Mouse (Mus musculus) intestine, postnatal 0 days (tissue): ENCODE data around the gene Ckb. TPM values are rescaled to one million over a fixed set of nuclear protein-coding genes. Genes with fewer than 3 reads are reported as not detected.

Experiments used
- ATAC-seq: fragments of 200-750 bp; cut with Nextera tagmentation; 2 replicates; pipeline ENCODE4 v1.8.0; 2017; ENCODE audit warnings: mild to moderate bottlenecking, moderate TSS enrichment, moderate library complexity
- H3K27ac ChIP-seq: fragments of 300-500 bp; sonication (generic); 2 replicates; pipeline ENCODE4 v1.5.1; 2014; ENCODE audit warnings: mild to moderate bottlenecking, low read depth, low read length, moderate library complexity
- H3K27me3 ChIP-seq: fragments of 300-500 bp; sonication (generic); replicated peaks from 2 replicates; pipeline ENCODE4 v1.6.1; 2014; ENCODE audit warnings: low read length, mixed read lengths; ENCODE audit not compliant: control insufficient read depth, insufficient read depth
- H3K36me3 ChIP-seq: fragments of 300-500 bp; sonication (generic); 2 replicates; pipeline ENCODE4 v1.6.1; 2014; ENCODE audit warnings: mild to moderate bottlenecking, moderate library complexity; ENCODE audit not compliant: control insufficient read depth, insufficient read depth
- H3K4me1 ChIP-seq: fragments of 300-500 bp; sonication (generic); replicated peaks from 2 replicates; pipeline ENCODE4 v1.6.1; 2014; ENCODE audit warnings: antibody characterized with exemption, low read length, mixed read lengths; ENCODE audit not compliant: control insufficient read depth, insufficient read depth
- H3K4me2 ChIP-seq: fragments of 300-500 bp; sonication (generic); replicated peaks from 2 replicates; pipeline ENCODE4 v1.6.1; 2014; ENCODE audit warnings: low read depth, mild to moderate bottlenecking, moderate library complexity
- H3K4me3 ChIP-seq: fragments of 300-500 bp; sonication (generic); 2 replicates; pipeline ENCODE4 v1.5.1; 2014; ENCODE audit warnings: low read depth, low read length
- H3K9ac ChIP-seq: fragments of 300-500 bp; sonication (generic); 2 replicates; pipeline ENCODE4 v1.6.1; 2014; ENCODE audit warnings: mild to moderate bottlenecking, low read depth, low read length
- H3K9me3 ChIP-seq: fragments of 300-500 bp; sonication (generic); 2 replicates; pipeline ENCODE4 v1.6.1; 2016; ENCODE audit warnings: mixed run types; ENCODE audit not compliant: control insufficient read depth
- CTCF ChIP-seq: sonication (generic); IDR thresholded peaks from 2 replicates; pipeline ENCODE4 v1.5.1; 2016; ENCODE audit warnings: low read depth, mild to moderate bottlenecking, control low read depth, antibody characterized with exemption, moderate library complexity
- WGBS: fragments of 180-500 bp; shearing (Covaris S2); extraction: QIAGEN DNeasy Blood & Tissue Kit; methylation state at CpG from one replicate; pipeline ENCODE4 v1.1.7; 2014; 5-methylcytosine and 5-hydroxymethylcytosine counted together
- polyA plus RNA-seq: library from polyadenylated mRNA; unstranded; fragments of >200 nt; fragmentation: Nextera tagmentation; extraction: Ambion mirVana; gene quantifications from 2 replicates; pipeline ENCODE4 v1.2.1, GENCODE M21; 2015

The Ckb gene
- polyA plus RNA-seq, 1 experiment from 2014 or later, result 628 TPM

DNA sequence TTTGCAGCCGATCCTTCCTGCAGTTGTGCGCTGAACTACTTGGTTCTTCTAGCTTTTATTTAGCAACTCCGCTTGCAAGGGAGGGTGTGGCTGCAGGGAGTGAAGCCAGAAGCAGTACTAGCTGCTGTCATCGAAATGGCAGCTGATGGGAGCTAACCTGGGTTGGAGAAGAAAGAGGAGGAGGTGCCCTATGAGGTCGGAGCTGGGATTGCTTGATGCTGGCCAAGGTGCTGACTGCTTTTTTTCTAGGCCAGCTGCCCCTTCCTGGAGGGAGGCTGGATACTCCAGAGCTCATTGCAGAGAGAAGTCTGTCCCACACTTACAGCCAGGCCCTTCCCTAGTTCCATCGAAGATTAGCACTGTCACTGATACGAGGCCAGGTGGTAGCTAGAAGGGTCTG, 6.9 kb upstream of the Ckb start:
- no peak overlapping the region for H3K27ac ChIP-seq
- peak overlapping the region; percentile 84 for H3K4me3 ChIP-seq
- peaks cover 20% of the 10 kb centered on the region for H3K4me1 ChIP-seq
- H3K27me3 ChIP-seq, result no peaks in the 10 kb centered on the region
- H3K4me2 ChIP-seq, result peak overlapping the region; percentile 92
- WGBS, result 33% methylated on average over 7 of the region's 7 CpGs
- peak overlapping the region; percentile 59; the same call in 1 of the 2 replicates for H3K9ac ChIP-seq
- no peaks in the 10 kb centered on the region for H3K9me3 ChIP-seq
- no peak for TF ChIP-seq CTCF
- H3K36me3 ChIP-seq, result peaks cover 18% of the 10 kb centered on the region; the same call in 1 of the 2 replicates
- no peak for ATAC-seq

DNA sequence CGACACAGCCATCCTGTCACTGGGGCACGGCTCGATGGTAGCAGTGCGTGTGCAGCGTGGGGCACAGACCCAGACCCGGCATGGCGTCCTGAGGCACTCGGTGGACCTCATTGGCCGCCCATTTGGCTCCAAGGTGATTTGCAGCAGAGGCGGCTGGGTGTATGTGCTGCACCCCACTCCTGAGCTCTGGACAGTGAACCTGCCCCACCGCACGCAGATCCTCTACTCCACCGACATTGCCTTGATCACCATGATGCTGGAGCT, 6.5 kb upstream of the Ckb start:
- peaks cover 18% of the 10 kb centered on the region; the same call in 1 of the 2 replicates for H3K36me3 ChIP-seq
- no peak for ATAC-seq
- WGBS, result 5% methylated on average over 13 of the region's 13 CpGs
- peak overlapping the region; percentile 59; the same call in 1 of the 2 replicates for H3K9ac ChIP-seq
- H3K4me1 ChIP-seq, result peaks cover 20% of the 10 kb centered on the region
- peak overlapping the region; percentile 92 for H3K4me2 ChIP-seq
- no peak for TF ChIP-seq CTCF
- H3K27ac ChIP-seq, result no peak overlapping the region
- peak overlapping the region; percentile 84 for H3K4me3 ChIP-seq
- no peaks in the 10 kb centered on the region for H3K9me3 ChIP-seq
- H3K27me3 ChIP-seq, result no peaks in the 10 kb centered on the region

DNA sequence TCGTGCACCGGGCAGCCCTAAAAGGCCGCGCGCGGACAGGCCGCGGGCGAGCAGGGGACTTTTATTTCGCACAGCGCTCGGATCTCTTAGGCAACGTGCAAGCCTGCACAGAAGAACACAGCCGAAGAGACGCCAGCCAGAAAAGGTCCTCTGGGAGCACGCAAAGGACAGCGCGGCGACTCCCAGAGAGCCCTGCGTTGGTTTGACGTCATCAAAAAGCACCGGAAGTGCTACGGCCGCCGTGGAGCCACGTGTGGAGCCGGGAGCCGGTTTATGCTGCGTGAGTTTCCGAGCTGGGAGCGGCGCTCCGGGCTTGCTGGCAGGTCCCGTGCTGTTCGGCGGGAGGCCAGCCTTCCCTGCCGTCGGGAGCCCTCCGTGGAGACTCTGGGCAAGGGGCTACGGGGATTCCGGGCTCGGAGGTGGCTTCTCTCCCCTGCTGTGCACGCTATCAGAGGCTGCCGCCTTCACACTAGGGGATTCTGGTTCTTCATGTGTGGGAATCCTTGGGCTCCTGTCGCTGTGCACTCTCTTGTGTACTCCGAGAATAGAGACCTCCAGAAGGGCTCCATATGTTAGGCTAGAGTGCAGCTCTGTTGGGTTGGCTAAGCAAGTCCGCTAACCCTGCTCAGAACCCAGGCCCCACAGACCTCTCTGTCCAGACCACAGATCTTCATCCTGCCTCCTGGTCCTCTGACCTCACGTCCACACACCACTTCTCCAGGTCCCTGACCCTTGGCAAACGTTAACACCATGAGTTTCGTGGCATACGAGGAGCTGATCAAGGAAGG, 5.9 kb upstream of the Ckb start, which contains the start of gene Trmt61a:
Trmt61a (plus strand) TSS at position 224 of the 788 bp plus-strand sequence.
- Histone ChIP-seq H3K4me1 (peaks cover 20% of the 10 kb centered on the region), H3K27me3 (no peaks in the 10 kb centered on the region), H3K4me2 (peak within 1 kb of the TSS; percentile 92), H3K36me3 (peaks cover 18% of the 10 kb centered on the region; the same call in 1 of the 2 replicates), H3K9ac (peak within 1 kb of the TSS; percentile 59), H3K9me3 (no peaks in the 10 kb centered on the region), H3K27ac (peak within 1 kb of the TSS; percentile 93), H3K4me3 (peak within 1 kb of the TSS; percentile 84)
- ATAC-seq, result peak; percentile 71
- TF ChIP-seq CTCF, result no peak
- under 1% methylated on average over 51 of the region's 51 CpGs for WGBS

DNA sequence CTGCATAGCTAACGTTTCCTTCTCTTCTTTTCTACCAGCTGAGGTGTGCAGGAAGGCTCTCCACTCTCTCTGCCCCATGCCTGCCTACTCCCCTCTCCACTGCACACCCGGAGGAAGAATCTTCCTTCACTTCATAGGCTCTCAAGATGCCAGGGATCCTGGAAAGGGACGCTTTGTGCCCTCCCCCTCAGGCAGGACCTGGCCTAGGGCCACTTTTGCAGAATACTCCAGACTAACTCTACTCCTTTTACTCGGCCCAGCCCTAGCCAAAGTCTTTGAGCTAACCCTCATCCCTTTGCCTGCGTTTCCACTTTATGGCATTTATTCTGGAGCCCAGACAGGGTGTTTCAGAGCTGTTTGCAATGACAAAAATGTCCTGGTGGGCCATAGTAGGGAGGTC, 5.3 kb upstream of the Ckb start:
- H3K4me2 ChIP-seq, result peak overlapping the region; percentile 92
- peak overlapping the region; percentile 93 for H3K27ac ChIP-seq
- WGBS, result 6% methylated on average over 5 of the region's 5 CpGs
- peak overlapping the region; percentile 84 for H3K4me3 ChIP-seq
- peak; percentile 5; the same call in 1 of the 2 replicates for ATAC-seq
- H3K9ac ChIP-seq, result peak overlapping the region; percentile 59
- peaks cover 20% of the 10 kb centered on the region for H3K4me1 ChIP-seq
- H3K9me3 ChIP-seq, result no peaks in the 10 kb centered on the region
- H3K36me3 ChIP-seq, result peaks cover 16% of the 10 kb centered on the region; the same call in 1 of the 2 replicates
- TF ChIP-seq CTCF, result no peak
- no peaks in the 10 kb centered on the region for H3K27me3 ChIP-seq

DNA sequence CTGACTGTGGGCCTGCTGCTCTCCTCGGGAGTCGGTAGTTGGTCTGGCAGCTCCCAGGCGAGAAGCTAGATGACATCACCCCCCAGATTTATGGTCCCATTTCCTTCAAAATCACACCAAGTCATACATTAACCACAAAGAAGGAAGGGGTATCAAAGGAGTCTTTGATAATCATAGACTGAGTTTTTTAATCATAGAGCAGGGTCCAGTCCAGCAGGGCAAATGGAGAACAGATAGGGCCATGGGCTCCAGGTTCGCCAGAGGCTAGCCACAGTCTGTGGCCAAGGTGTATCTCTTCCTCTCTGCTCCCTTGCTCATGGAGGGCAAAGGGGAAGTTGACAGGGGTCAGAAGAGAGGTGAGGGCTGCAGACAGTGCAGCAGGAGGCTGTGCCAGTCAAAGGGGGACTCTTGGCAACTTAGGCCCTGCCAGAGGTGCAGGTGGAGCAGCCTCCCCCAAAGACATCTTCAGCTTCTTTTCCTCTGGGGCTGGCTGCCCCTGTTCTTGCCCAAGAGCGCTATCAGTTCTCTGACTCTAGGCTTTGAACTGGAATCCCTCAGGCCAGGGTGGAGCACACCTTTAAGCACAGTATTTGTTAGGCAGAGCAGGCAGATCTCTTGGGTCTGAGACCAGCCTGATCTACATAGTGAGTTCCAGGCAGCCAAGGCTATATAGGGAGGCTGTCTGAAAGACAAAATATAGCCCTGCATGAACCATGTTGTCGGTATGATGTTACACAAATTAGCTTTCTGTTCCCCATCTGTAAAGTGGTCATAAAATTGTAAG, 3.9 kb upstream of the Ckb start:
- Histone ChIP-seq H3K9me3 (no peaks in the 10 kb centered on the region), H3K4me3 (no peak overlapping the region), H3K27me3 (no peaks in the 10 kb centered on the region), H3K27ac (peak overlapping the region; percentile 93), H3K36me3 (0 out of 2 replicates have a peak, but pooled peaks cover 7% of the 10 kb centered on the region), H3K9ac (no peak overlapping the region; the same call in 1 of the 2 replicates), H3K4me2 (0 out of 2 replicates have a peak overlapping the region, but pooled peaks have one; percentile 13), H3K4me1 (peaks cover 22% of the 10 kb centered on the region)
- WGBS, result 33% methylated on average over 6 of the region's 6 CpGs
- TF ChIP-seq CTCF, result no peak
- ATAC-seq, result peak; percentile 77

DNA sequence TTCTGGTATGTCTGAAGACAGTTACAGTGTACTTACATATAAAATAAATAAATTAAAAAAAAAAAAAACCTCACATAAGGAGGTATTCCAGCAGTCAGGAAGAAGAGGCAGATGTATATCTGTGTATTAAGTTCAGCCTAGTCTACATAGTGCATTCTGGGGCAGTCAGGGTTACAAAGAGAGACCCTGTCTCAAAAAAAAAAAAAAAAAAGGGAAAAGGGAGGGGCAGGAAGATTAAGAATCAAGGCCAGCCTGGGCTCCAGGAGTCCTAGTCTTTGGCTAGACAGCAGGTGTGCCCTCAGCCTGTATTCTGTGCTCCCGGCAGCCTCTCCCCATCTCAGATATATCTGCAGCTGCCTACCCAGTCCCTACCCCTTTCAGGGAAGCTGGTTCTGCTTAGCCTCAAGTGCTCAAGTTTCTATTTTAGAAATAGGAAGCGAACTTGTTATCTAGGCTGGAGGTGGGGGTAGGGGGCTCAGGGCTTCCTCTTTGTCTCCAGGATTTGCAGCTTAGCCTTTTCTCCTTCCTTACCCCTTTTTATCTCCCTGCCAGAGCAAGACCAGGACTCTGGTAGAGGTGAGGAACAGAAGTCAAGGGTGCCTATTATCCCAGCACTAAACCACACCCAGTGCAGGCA, 2.8 kb upstream of the Ckb start:
- no peak for TF ChIP-seq CTCF
- no peak for ATAC-seq
- Histone ChIP-seq H3K4me2 (no peak overlapping the region), H3K27ac (peak overlapping the region; percentile 73), H3K4me1 (peaks cover 22% of the 10 kb centered on the region), H3K27me3 (no peaks in the 10 kb centered on the region), H3K4me3 (no peak overlapping the region), H3K9me3 (no peaks in the 10 kb centered on the region), H3K36me3 (0 out of 2 replicates have a peak, but pooled peaks cover 5% of the 10 kb centered on the region), H3K9ac (no peak overlapping the region)
- WGBS, result 20% methylated on average over 2 of the region's 2 CpGs
